Mouse (Mus musculus) olfactory bulb, adult 2 months (tissue): ENCODE data around the gene Dll1.

Experiments used
- CTCF ChIP-seq: fragments of 200-500 bp; IDR thresholded peaks from 2 replicates; pipeline ENCODE4 v1.5.1; 2012; ENCODE audit warnings: low read depth, mild to moderate bottlenecking, low read length, moderate library complexity; ENCODE audit not compliant: insufficient read depth
- POLR2A ChIP-seq: fragments of 200-500 bp; IDR thresholded peaks from 2 replicates; pipeline ENCODE4 v1.6.1; 2012; ENCODE audit warnings: mild to moderate bottlenecking, low read depth, low read length, moderate library complexity; ENCODE audit not compliant: insufficient read depth

GRCm38 (mm10) chr17:15416596-15417215 lies 40.0 kb upstream of the Dll1 start:
- no peak for TF ChIP-seq CTCF
- no peak for TF ChIP-seq POLR2A
